12 mouse cellular contexts compared by ENCODE assay signal in genomic region chr2:167578521-167578920, GRCm38 (mm10). TPM values are rescaled to one million over a fixed set of nuclear protein-coding genes. Genes with fewer than 3 reads are reported as not detected.
DNase-seq lines count a peak whose midpoint lies in the region; ATAC-seq and TF ChIP-seq lines count a peak whose summit lies in the region.
"Had no signal": no experiment of that assay in that cellular context is flagged by ENCODE, and none has a peak within 500 bp of the region (broad histone marks: within the 10 kb centered on the region; RNA-seq: fewer than 3 reads in every experiment).

No protein-coding gene starts in this region.

- no peaks in the 10 kb centered on the region for H3K27me3 ChIP-seq in lung, postnatal 0 days (replicated peaks; ENCODE audit: insufficient read depth, low read length)
- no peaks in the 10 kb centered on the region for H3K27me3 ChIP-seq in limb, embryonic 10.5 days (ENCODE audit: low read depth, poor library complexity, severe bottlenecking)

- no peak for TF ChIP-seq CTCF in lung, postnatal 0 days (IDR thresholded peaks at IDR 0.05)
- TF ChIP-seq CTCF in lung, adult 2 months (IDR thresholded peaks at IDR 0.05; ENCODE audit: insufficient read depth, low read length), result no peak

- H3K4me2 ChIP-seq in lung, postnatal 0 days (replicated peaks; ENCODE audit: low read depth, low read length), result no peak overlapping the region

- H3K4me3 ChIP-seq in lung, postnatal 0 days (ENCODE audit: low read depth, low read length), result no peak overlapping the region
- H3K4me3 ChIP-seq in lung, adult 2 months (replicated peaks; ENCODE audit: extremely low read depth, low read depth, low read length), result no peak overlapping the region
- no peak overlapping the region for H3K4me3 ChIP-seq in limb, embryonic 10.5 days

- no peak overlapping the region for H3K9ac ChIP-seq in lung, postnatal 0 days (replicated peaks; ENCODE audit: low read depth)
- H3K9ac ChIP-seq: liver, embryonic 14.5 days had no signal

- peak; percentile 45 for DNase-seq in lung, postnatal 0 days (ENCODE audit: low spot score)
- DNase-seq in lung, adult 2 months, result no peak
- DNase-seq in WW6 (ENCODE audit: low read depth, low spot score) (peak; percentile 78), liver (no peak)
- no peak for DNase-seq in limb, embryonic 10.5 days (ENCODE audit: low spot score)
- peak; percentile 81 for DNase-seq in thymus, postnatal 4 days
- no peak for DNase-seq in Muller cell, postnatal 12 days (ENCODE audit: inconsistent ontology term)
- DNase-seq: cerebellum, adult 11-12 months; gastrocnemius, postnatal 25 days had no signal

- no peaks in the 10 kb centered on the region for H3K9me3 ChIP-seq in lung, postnatal 0 days (ENCODE audit: low read length)
- H3K9me3 ChIP-seq in limb, embryonic 10.5 days (replicated peaks), result no peaks in the 10 kb centered on the region

- peaks cover 1% of the 10 kb centered on the region; the same call in 1 of the 2 replicates for H3K4me1 ChIP-seq in lung, postnatal 0 days (ENCODE audit: insufficient read depth, low read depth, low read length)
- H3K4me1 ChIP-seq in lung, adult 2 months (ENCODE audit: control insufficient read depth, insufficient read depth, low read length), result no peaks in the 10 kb centered on the region; the same call in 1 of the 2 replicates
- peaks cover 48% of the 10 kb centered on the region for H3K4me1 ChIP-seq in limb, embryonic 10.5 days

- 52% methylated on average over 5 of the region's 5 CpGs for WGBS in lung, postnatal 0 days
- WGBS in lung, adult 2 months, result 45% methylated on average over 5 of the region's 5 CpGs
- 34% methylated on average over 5 of the region's 5 CpGs for WGBS in limb, embryonic 10.5 days

- H3K27ac ChIP-seq in lung, postnatal 0 days (ENCODE audit: low read length), result no peak overlapping the region
- H3K27ac ChIP-seq in limb, embryonic 10.5 days, result peak overlapping the region; percentile 68
- H3K27ac ChIP-seq: hindbrain, postnatal 0 days; liver, embryonic 14.5 days; stomach, postnatal 0 days had no signal

- no peak for TF ChIP-seq POLR2A in lung, adult 2 months (IDR thresholded peaks at IDR 0.05; ENCODE audit: borderline replicate concordance, extremely low read depth, low read depth, low read length)

- no peaks in the 10 kb centered on the region for H3K36me3 ChIP-seq in lung, postnatal 0 days (ENCODE audit: insufficient read depth, low read length)
- no peaks in the 10 kb centered on the region for H3K36me3 ChIP-seq in limb, embryonic 10.5 days

- TF ChIP-seq EP300 in lung, postnatal 0 days (IDR thresholded peaks at IDR 0.05), result no peak

- no peak for ATAC-seq in lung, postnatal 0 days
- ATAC-seq: hindbrain, postnatal 0 days had no signal

RNA-seq across cellular contexts. Expression of gene Snai1, which starts 40.5 kb away (rescaled TPM):
- polyA plus RNA-seq in lung, postnatal 0 days (2015; fragmentation: Nextera tagmentation; extraction: Ambion mirVana), result 55.4 and 63.0 TPM in 2 replicates
- polyA plus RNA-seq in lung, adult 2 months (2012; rRNA removed), result 70.8 and 85.0 TPM in 2 replicates
- polyA plus RNA-seq in limb, embryonic 10.5 days (2016; fragmentation: Nextera tagmentation; extraction: Ambion mirVana), result 94.9 and 118 TPM in 2 replicates

RNA-seq across cellular contexts. Expression of gene Ube2v1, which starts 53.4 kb away (rescaled TPM):
- 166 and 184 TPM in 2 replicates for polyA plus RNA-seq in lung, postnatal 0 days (2015; fragmentation: Nextera tagmentation; extraction: Ambion mirVana)
- polyA plus RNA-seq in lung, adult 2 months (2012; rRNA removed), result 102 and 135 TPM in 2 replicates
- polyA plus RNA-seq in limb, embryonic 10.5 days (2016; fragmentation: Nextera tagmentation; extraction: Ambion mirVana), result 375 and 404 TPM in 2 replicates

Comparison
In these comparisons a context has a peak if more than half of its experiments do, and no peak if none do; other contexts are left out.
1. DNase-seq: peak in lung, postnatal 0 days (single experiment), WW6 (single experiment) and thymus, postnatal 4 days (single experiment); none in lung, adult 2 months (single experiment), limb, embryonic 10.5 days (single experiment), Muller cell, postnatal 12 days (single experiment) and liver (single experiment).